Mouse (Mus musculus) liver, embryonic 14.5 days (tissue): ENCODE data around the gene Stx1a.

Experiments used
- CTCF ChIP-seq: IDR thresholded peaks from 2 replicates; pipeline ENCODE4 v1.5.1; 2016; ENCODE audit warnings: antibody characterized with exemption, low read depth, control low read depth
- EP300 ChIP-seq: IDR thresholded peaks from 2 replicates; pipeline ENCODE4 v1.6.1; 2016; ENCODE audit warnings: antibody characterized with exemption, low read depth

GRCm38 (mm10) chr5:135040059-135040458, 16.8 kb downstream of the Stx1a start:
- TF ChIP-seq CTCF, result no peak
- no peak for TF ChIP-seq EP300
